Mouse (Mus musculus) adrenal gland, adult 2 months (tissue): ENCODE data around the gene Igf2bp1. TPM values are rescaled to one million over a fixed set of nuclear protein-coding genes. Genes with fewer than 3 reads are reported as not detected.

Source experiments
- DNase-seq: peaks from one replicate; pipeline ENCODE4 v3.0.0; 2021
- polyA plus RNA-seq: library from polyadenylated mRNA; depleted of rRNA; stranded (reverse); fragments of >200 nt; gene quantifications from 2 replicates; pipeline ENCODE4 v1.2.3, GENCODE M21; 2012
- total RNA-seq, 2 experiments: library from RNA; stranded (reverse); gene quantifications; 2 replicates each; pipeline ENCODE4 v1.2.3; 2021

The Igf2bp1 gene
- total and polyA plus RNA-seq, 3 experiments = 0.19 to 0.95 (median 0.59) TPM

- peak; percentile 49 for DNase-seq
Measured at GRCm38 (mm10) chr11:96007516-96008235, 1.9 kb upstream of the Igf2bp1 start.

DNA sequence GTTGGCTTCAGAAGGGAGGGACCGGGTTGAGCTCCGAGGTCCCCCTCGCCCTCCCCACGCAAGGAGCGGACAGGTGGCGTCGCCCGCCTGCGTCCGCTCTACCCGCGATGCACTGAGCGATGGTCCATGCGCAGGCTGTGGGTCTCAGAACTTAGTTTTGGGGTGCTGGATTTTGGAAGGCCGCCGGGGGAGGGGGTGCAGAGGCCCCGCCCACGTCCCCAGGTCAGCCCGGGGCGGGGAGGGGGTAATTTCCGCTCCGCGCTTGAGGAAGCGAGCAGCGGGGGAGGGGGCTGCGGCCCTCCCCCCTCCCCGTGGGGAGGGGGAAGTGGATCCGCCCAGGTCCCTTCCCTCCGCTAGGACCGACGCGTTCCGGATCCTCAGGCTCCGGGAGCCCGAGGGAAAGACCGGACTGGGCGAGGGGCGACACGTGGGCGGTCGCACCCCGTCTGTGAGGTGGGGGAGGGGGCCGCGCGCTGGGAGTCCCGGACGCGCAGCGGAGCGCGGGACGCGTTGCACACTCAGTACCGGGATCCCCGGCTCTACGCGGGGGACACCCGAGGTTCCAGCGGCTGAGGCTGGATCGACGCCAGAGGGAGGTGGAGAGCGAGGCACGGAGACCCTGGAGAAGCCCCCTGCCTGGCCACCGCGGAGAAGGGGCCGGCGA is 1.2 kb upstream of the Igf2bp1 start:
- peak; percentile 34 for DNase-seq

- DNase-seq = peak; percentile 45
Measured at GRCm38 (mm10) chr11:96006367-96006851, 669 bp upstream of the Igf2bp1 start.

DNA sequence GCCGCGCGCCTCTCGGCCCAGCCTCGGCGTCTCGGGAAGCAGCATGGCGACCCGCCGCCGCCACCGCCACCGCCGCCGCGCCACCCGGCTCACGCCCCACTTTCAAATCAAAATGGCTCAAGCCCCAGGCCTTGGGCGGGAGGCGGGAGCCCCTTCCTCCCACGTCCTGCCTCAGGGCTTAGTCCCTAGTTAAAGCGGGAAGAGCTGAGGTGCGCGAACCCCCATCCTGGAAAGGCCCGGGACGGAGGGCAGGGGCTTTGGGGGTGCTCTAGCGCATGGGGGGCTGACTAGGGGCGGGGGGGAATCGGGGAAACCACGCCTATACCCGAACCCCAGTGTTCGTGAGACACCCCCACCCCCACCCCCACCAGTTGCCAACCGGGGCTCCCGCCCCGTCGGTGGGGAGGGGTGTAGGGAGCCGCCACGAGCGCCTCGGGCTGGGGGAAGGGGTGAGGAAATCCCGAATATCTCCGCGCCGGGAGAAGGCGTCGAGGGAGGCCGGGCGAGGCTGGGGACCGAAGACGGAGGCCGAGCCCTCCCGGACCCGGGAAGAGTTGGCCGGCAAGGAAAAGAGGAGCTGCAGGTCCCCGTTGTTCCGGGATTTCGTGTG is 842 bp downstream of the Igf2bp1 start:
- DNase-seq = no peak

DNA sequence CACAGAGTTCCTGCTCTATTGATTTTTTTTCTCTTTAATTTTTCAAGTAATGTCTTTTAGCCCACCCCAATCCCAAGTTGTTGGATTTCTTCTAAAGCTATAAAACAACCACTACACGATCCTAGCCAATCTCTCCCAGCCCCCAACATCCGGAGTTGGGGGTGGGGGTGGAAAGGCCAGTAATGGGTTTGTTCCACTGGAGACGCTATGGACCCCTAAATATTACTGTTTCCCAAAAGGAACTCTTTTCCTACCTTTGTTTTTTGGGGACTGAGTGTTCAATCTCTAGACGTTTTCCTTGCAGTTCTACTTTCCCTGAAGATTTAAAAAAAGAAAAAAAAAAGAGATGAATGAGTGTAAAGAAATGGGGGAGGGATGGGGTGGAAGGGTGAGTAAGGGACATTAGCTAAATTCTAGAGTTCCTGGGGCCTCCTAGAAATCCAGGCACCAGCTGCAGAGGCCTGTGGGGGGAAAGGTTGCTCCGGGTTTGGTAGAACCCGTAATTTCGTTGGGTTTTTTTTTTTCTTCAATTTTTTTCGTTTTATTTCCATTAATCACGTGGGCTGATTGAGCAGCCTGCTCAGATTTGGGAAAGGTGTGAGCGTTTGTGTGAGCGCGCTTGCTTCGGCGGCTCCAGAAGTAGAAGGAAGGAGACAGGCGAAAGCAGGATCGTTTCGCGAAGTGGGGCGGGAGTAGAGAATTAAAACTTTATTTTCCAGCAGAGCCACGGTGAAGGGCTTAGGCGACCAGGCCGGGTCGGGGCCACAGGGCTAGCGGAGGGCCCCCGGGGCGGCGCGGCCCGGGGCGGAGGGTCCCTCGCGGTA is 1.6 kb downstream of the Igf2bp1 start:
- DNase-seq = peak; percentile 45

DNA sequence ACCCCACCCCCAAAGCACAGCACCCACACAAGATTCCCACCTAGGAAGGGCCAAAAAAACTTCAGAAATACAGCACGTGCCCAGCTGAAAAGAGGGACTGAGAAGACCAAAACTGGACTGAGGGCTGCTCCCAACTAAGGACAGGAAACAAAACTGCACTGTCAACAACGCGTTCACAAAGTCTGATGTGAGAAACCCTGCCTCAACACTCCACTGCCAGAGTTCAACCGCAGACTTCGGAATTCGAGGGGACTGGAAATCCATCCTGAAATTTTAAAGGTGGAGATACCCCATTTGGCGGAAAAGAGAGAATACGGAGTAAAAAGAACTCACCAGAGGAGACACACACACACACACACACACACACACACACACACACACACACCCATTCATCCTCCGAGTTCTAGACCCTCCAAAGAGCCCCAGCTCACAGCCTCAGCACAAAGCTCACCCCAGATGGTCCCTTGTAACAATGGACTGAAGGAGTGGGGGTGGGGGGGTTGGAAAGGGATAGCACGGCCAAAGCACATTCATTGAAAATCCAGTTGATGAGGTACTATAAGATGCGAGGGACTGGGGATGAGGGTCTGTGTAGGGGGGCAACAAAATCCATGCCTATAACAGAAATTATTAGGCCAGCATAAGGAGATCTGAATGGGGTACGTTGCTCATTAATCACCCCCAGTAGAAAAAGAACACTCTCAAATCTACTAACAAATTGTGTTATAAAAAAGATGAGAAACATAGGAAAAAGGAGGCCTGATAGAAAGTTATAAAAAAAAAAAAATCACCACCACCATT is 2.4 kb downstream of the Igf2bp1 start:
- no peak for DNase-seq

- no peak for DNase-seq
Measured at GRCm38 (mm10) chr11:95994151-95994550, 11.6 kb downstream of the Igf2bp1 start.

- DNase-seq = no peak
Measured at GRCm38 (mm10) chr11:95990886-95991708, 14.6 kb downstream of the Igf2bp1 start.

GRCm38 (mm10) chr11:95990431-95990830 is 15.3 kb downstream of the Igf2bp1 start:
- no peak for DNase-seq

DNA sequence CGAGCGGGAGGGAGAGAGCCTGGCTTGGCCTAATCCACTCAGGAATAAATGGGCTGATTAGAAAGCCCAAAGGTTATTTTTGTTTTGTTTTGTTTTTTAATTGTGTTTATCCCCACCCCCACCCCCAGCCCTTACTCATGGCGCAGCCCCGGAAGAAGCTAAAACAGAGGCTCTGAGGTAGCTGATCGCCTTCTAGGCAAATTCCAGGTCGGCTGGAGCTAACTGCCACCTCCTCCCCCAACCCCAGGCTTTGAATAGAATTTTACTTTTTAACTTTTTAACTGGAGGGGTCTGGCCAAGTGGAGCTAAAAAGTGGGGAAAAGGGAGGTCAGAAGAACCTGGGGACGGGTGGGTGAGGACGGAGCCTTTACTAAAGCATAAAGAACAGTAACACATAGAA is 15.9 kb downstream of the Igf2bp1 start:
- no peak for DNase-seq

- DNase-seq = peak; percentile 86
Measured at GRCm38 (mm10) chr11:95988533-95988932, 17.2 kb downstream of the Igf2bp1 start.

DNA sequence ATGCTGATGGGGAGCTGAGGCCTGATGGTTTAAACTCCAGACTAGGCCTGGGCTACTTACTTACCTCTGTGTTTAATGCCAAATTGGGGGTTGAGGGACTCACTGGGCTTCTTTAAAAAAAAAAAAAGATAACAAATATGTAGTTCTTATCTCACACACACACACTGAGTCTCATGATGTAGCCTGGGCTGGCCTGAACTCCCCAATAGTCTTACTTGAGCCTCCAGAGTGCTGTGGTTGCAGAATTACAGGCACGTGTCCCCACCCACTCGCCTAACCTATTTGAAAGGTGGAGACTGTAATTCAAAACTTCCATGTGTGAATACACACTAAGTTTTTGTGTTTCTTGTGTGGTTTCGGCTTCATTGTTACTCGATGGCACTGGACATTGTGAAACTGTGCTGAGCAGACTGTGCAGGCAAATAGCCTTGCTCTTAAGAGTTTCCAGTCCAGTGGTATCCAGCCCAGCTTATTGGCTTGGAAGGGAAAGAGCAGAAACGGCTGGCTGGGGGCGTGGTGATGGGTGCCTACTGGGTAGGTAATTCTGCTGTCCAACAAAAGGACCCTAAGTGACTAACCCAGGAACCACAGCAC is 17.8 kb downstream of the Igf2bp1 start:
- no peak for DNase-seq

- no peak for DNase-seq
Measured at GRCm38 (mm10) chr11:95982475-95982874, 23.3 kb downstream of the Igf2bp1 start.

DNA sequence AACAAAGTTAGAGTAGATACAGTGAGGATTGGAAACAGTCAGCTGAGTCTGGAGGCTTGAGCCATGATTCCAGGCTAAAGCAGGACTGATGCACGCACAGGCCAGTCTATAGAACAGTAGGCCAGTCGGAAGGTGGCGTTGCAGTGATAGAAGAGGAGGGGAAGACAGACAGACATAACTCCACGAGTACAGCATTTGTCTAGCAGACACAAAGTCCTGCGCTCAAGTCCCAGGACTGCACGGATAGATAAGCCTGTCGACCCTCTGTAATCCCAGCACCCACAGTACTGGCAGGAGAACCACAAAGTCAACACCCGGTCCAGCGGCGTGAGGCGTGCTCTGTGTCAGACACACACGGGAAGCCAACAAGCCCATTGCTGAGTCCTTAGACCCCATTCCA is 23.9 kb downstream of the Igf2bp1 start:
- DNase-seq = no peak

- DNase-seq = peak; percentile 17
Measured at GRCm38 (mm10) chr11:95980762-95981418, 24.9 kb downstream of the Igf2bp1 start.

DNA sequence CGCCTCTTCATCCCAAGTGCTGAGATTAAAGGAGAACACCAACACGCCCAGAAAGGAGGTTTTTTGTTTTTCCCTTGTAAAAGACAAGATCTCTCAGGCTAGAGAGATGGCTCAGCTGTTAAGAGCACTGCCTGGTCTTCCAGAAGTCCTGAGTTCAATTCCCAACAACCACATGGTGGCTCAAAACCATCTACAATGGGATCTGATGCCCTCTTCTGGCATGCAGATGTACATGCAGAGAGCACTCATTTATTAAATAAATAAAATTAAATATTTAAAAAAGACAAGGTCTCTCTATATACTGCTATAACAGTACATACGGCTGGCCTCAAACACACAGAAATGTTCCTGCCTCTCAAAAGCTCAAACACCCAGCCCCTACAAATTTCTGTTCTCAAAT is 27.3 kb downstream of the Igf2bp1 start:
- DNase-seq = no peak

GRCm38 (mm10) chr11:95976290-95976689 is 29.4 kb downstream of the Igf2bp1 start:
- no peak for DNase-seq

DNA sequence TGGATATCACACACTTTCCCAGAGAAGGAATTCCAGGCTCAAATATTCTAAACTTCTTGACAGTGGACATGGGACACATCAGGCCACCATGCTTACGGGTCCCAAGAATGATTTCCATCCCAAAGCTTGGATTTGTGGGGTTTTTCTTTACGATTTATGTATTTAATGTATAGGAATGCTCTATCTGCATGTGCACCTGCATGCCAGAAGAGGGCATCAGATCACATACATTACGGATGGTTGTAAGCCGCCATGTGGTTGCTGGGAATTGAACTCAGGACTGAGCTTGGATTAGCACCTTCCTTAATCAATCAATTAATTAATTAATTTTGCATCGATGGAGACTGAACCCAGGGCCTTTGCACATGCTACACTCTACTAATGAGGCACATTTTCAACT is 30.0 kb downstream of the Igf2bp1 start:
- no peak for DNase-seq

GRCm38 (mm10) chr11:95973187-95973586 is 32.6 kb downstream of the Igf2bp1 start:
- no peak for DNase-seq
